Mouse (Mus musculus): ENCODE results near the gene Dmac2. TPM values are rescaled to one million over a fixed set of nuclear protein-coding genes. Genes with fewer than 3 reads are reported as not detected.
A peak's percentile ranks its signal among the peaks of the same experiment; 100 is the strongest.

The Dmac2 gene
- polyA plus RNA-seq, 1 experiment from 2014 or later = 12.4 TPM

DNA sequence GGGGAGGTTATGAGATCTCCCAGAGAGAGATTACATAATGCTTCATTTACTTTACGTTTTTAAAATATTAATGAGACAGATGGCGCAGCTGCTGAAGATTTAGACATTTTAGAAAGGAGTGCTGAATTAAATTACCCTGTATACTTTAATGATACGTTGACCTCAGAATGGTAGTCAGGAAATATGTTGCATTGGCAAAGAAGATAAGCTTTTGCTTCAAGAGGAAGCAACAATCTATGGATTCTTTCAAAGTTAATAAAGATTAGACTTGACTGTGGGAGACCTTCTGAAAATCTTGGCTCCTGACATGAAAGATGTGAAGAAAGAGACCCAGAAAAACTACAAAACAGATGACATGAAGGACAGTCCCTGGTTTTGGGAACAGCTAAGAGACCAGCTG, 25.4 kb upstream of the Dmac2 start:
- Histone ChIP-seq H3K27me3 (replicated peaks) (peaks cover 3% of the 10 kb centered on the region; the same call in 1 of the 2 replicates), H3K9me3 (replicated peaks) (no peaks in the 10 kb centered on the region), H3K4me3 (no peak overlapping the region), H3K9ac (no peak overlapping the region), H3K36me3 (no peaks in the 10 kb centered on the region), H3K4me2 (no peak overlapping the region), H3K4me1 (no peaks in the 10 kb centered on the region), H3K27ac (no peak overlapping the region)
- no peak for ATAC-seq
- WGBS (ENCODE audit: insufficient replicate concordance) = 53% methylated on average over 3 of the region's 3 CpGs

DNA sequence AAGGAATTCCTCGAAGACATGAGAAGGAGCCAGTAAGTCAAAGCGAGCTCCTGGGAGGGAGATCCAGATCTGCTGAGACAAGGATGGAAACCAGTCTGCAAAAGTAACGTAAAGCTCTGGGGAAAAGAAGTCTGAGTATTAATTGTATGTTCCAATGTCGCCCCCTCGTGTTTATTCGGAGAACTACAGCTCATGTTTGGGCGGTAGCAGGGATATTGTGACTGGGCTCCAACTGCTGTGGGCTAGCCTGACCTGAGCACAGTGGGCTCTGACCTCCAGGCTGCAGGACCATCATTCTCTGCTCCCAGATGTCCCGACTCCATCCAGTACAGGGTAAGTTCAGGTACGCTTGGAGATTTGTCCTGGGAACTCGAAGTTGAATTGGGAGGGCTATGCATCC, 19.6 kb upstream of the Dmac2 start:
- Histone ChIP-seq H3K9ac (no peak overlapping the region), H3K9me3 (replicated peaks) (no peaks in the 10 kb centered on the region), H3K36me3 (no peaks in the 10 kb centered on the region), H3K27ac (no peak overlapping the region), H3K4me2 (no peak overlapping the region), H3K4me3 (no peak overlapping the region), H3K27me3 (replicated peaks) (peaks cover 3% of the 10 kb centered on the region; the same call in 1 of the 2 replicates), H3K4me1 (no peaks in the 10 kb centered on the region)
- 10% methylated on average over 10 of the region's 10 CpGs for WGBS (ENCODE audit: insufficient replicate concordance)
- ATAC-seq = no peak

DNA sequence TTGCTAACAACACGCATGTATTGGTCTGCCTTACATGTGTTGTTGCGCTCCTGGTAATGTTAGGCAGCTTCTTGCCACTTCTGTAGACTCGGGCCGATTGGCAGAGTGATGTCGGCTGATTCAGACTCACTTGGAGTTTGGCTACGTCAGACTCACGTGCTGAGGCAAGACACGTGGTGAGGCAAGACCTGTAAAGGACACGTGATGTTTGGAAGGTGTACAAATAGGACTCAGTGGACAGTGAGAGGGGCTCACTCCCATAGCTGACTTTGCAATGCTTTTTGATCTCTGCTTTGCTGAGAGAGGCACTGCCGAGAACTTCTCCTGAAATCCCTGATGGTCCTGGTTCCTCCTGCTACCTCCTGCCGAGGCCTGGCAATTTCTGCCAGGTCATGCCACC, 18.5 kb upstream of the Dmac2 start:
- H3K9me3 ChIP-seq (replicated peaks) = no peaks in the 10 kb centered on the region
- H3K9ac ChIP-seq = no peak overlapping the region
- no peak overlapping the region for H3K4me3 ChIP-seq
- H3K27ac ChIP-seq = no peak overlapping the region
- H3K4me1 ChIP-seq = no peaks in the 10 kb centered on the region
- peaks cover 3% of the 10 kb centered on the region; the same call in 1 of the 2 replicates for H3K27me3 ChIP-seq (replicated peaks)
- WGBS (ENCODE audit: insufficient replicate concordance) = 76% methylated on average over 11 of the region's 11 CpGs
- H3K36me3 ChIP-seq = no peaks in the 10 kb centered on the region
- no peak overlapping the region for H3K4me2 ChIP-seq
- no peak for ATAC-seq

DNA sequence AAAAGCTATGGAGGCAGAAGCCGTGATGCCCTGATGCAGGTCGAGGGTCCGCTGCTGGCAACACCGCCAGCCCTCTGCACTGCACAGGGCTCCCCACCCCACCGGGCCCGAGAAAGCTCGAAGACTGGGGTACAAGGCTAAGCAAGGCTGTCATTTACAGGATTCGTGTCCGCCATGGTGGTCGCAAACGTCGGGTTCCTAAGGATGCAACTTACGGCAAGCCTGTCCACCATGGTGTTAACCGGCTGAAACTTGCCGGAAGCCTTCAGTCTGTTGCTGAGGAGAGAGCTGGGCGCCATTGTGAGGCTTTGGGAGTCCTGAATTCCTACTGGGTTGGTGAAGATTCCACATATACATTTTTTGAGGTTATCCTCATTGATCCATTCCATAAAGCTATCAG, 17.9 kb upstream of the Dmac2 start:
- no peak overlapping the region for H3K27ac ChIP-seq
- H3K9ac ChIP-seq = no peak overlapping the region
- 77% methylated on average over 16 of the region's 16 CpGs for WGBS (ENCODE audit: insufficient replicate concordance)
- H3K9me3 ChIP-seq (replicated peaks) = no peaks in the 10 kb centered on the region
- ATAC-seq = no peak
- no peaks in the 10 kb centered on the region for H3K36me3 ChIP-seq
- no peak overlapping the region for H3K4me2 ChIP-seq
- H3K4me3 ChIP-seq = no peak overlapping the region
- peaks cover 3% of the 10 kb centered on the region; the same call in 1 of the 2 replicates for H3K27me3 ChIP-seq (replicated peaks)
- no peaks in the 10 kb centered on the region for H3K4me1 ChIP-seq

DNA sequence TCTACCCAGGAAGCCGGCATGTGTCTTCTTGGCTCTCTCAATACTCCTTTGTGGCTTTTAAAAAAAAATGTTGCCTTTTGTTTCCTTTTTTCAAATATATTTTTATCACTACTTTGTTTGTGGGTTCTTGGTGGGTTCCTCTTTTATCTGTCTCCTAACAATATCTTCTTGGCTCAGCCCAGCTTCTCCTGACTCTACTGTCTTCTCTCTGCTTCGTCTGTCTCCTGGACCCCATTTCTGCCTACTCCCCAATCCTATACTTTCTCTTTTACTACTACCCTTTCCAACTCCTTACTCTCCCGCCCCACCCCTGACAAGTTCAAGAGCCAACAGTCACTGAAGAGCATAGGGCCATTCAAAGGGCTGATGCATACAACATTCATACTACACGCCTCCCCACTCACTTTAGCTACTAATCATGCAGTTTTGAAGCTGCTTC, 12.6 kb upstream of the Dmac2 start:
- Histone ChIP-seq H3K9me3 (replicated peaks) (no peaks in the 10 kb centered on the region), H3K4me3 (no peak overlapping the region), H3K27me3 (replicated peaks) (0 out of 2 replicates have a peak, but pooled peaks cover 2% of the 10 kb centered on the region), H3K4me2 (no peak overlapping the region), H3K9ac (no peak overlapping the region), H3K27ac (0 out of 2 replicates have a peak overlapping the region, but pooled peaks have one; percentile 15), H3K36me3 (no peaks in the 10 kb centered on the region), H3K4me1 (peaks cover 17% of the 10 kb centered on the region)
- ATAC-seq = no peak
- WGBS (ENCODE audit: insufficient replicate concordance) = 34% methylated on average over 4 of the region's 4 CpGs

DNA sequence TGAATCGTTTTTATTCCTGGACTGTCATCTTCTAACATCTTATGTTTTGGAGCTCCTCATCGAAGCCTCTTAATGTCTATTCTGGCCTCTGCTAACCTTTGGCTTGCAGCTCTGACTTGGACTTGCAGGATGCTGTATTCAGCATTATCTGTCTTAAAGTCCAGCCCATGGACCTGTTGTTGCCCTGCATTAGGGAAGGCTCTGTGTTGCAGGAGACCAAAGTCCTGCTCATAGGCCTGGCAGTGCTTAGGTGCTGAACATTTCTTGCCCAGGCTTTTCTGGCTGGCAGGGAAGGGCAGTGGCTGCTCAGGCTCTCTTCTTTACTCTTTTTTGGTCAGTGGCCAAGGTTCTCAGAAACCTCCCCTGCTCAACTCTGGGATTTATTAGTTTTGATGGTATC, 12.0 kb upstream of the Dmac2 start:
- no peak overlapping the region for H3K27ac ChIP-seq
- H3K4me3 ChIP-seq = no peak overlapping the region
- H3K27me3 ChIP-seq (replicated peaks) = 0 out of 2 replicates have a peak, but pooled peaks cover 5% of the 10 kb centered on the region
- 60% methylated on average over 2 of the region's 2 CpGs for WGBS (ENCODE audit: insufficient replicate concordance)
- H3K4me1 ChIP-seq = peaks cover 17% of the 10 kb centered on the region
- no peak overlapping the region for H3K9ac ChIP-seq
- ATAC-seq = no peak
- H3K36me3 ChIP-seq = no peaks in the 10 kb centered on the region
- no peak overlapping the region for H3K4me2 ChIP-seq
- no peaks in the 10 kb centered on the region for H3K9me3 ChIP-seq (replicated peaks)

DNA sequence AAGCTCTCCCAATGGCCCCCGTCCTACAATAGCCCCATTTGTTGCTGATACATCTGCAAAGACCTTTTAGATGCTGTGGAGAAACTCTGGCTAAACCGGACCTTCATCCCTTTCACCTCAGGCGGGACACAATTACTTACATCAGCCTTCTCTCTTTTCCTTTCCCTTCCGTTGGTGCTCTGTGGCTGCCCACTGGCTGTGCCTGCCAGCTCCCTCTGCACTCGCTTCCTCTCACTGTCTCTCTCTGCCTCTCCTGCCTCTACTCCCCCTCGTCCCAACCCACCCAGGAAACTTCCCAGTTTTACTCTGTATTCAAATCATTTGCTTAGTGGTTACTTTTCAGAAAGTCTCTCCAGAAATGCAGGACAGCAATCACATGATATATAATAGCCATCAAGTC, 9.2 kb upstream of the Dmac2 start:
- 31% methylated on average over 6 of the region's 6 CpGs for WGBS (ENCODE audit: insufficient replicate concordance)
- ATAC-seq = no peak
- Histone ChIP-seq H3K4me1 (peaks cover 17% of the 10 kb centered on the region), H3K9me3 (replicated peaks) (no peaks in the 10 kb centered on the region), H3K27me3 (replicated peaks) (0 out of 2 replicates have a peak, but pooled peaks cover 5% of the 10 kb centered on the region), H3K9ac (no peak overlapping the region), H3K4me3 (no peak overlapping the region), H3K36me3 (no peaks in the 10 kb centered on the region), H3K27ac (no peak overlapping the region), H3K4me2 (no peak overlapping the region)

DNA sequence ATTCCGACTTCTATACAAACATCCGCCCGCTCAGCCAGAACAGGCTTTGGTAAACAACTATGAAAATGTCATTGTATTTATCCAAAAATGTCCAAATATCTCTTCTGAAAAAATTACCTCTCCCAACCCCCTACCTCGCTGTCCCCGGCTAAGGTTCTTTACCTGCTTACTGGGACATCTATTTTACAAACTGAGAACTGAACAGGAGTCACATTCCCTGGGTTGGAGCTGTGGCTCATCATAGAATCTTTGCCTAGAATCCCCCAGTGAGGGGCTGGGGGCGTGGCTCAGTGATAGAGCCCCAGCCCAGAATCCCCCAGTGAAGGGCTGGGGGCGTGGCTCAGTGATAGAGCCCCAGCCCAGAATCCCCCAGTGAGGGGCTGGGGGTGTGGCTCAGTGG, 7.7 kb upstream of the Dmac2 start:
- H3K9me3 ChIP-seq (replicated peaks) = no peaks in the 10 kb centered on the region
- WGBS (ENCODE audit: insufficient replicate concordance) = 47% methylated on average over 7 of the region's 7 CpGs

DNA sequence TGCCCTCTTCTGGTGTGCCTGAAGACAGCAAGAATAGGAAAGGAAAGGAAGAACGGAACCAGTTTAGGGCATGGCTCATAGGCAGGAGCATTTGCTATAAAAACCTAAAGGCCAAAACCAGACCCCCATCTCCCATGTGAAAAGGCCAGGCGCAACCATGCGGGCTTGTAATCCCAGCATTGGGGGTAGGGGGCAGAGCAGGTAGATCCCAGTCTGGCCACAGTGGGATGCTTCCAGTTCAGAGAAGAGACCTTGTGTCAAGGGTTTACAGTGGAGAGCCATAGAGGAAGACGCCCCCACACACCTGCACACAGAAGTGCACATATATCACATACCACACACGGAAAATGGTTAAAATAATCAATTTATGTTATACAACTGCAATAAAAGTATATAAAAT, 5.1 kb upstream of the Dmac2 start:
- Histone ChIP-seq H3K27ac (no peak overlapping the region), H3K4me2 (no peak overlapping the region), H3K4me1 (peaks cover 24% of the 10 kb centered on the region), H3K4me3 (no peak overlapping the region), H3K9ac (no peak overlapping the region), H3K27me3 (replicated peaks) (peaks cover 5% of the 10 kb centered on the region; the same call in 1 of the 2 replicates), H3K9me3 (replicated peaks) (no peaks in the 10 kb centered on the region), H3K36me3 (no peaks in the 10 kb centered on the region)
- ATAC-seq = no peak
- WGBS (ENCODE audit: insufficient replicate concordance) = 81% methylated on average over 5 of the region's 5 CpGs

More for the DNA sequence above, 7.7 kb upstream of the Dmac2 start:
- Histone ChIP-seq H3K4me1 (peaks cover 27% of the 10 kb centered on the region), H3K27me3 (replicated peaks) (0 out of 2 replicates have a peak, but pooled peaks cover 5% of the 10 kb centered on the region), H3K9ac (no peak overlapping the region), H3K36me3 (no peaks in the 10 kb centered on the region), H3K4me2 (no peak overlapping the region), H3K4me3 (no peak overlapping the region), H3K27ac (no peak overlapping the region)
- ATAC-seq = no peak

DNA sequence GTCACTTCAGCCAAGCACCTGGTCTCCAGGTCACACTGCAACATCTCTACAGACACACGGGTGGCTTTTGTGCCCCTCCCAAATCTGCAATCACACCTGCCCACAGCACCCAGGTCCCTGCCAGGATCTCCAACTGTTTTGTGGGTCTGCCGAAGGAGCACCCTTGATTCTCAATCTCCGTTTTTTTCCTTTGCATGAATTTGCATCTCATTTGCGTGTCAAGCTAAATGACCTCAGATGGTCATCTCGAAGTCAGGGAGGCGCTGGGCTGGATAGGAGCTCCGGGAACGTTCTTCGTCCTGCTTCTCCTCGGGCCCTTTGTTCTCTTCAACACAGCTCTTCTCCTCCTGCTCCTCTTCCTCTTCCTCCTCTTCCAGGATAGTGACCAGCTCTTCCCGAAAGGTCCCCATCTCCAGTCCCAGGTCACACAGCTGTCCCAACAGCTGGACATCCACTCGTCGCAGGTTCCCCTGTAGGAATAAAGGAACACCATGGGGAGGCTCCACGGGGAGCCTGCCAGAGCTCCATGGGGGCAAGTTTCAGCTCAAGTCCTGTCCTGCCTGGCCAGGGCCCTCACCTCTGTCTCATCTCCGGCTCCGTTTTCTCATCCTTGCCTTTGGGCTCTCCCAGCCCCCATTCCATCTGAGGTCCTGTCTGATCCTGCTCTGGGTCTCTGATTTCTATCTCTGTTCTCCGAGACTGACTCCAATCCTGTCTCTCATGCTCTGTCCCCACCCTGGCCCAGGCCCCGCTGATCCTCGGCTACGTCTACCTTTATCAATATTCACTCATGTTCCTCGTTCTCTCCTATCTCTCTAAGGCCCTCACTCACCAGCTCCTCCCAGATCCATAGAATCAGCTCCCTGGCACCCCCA, 4.1 kb upstream of the Dmac2 start:
- Histone ChIP-seq H3K27me3 (replicated peaks) (peaks cover 5% of the 10 kb centered on the region; the same call in 1 of the 2 replicates), H3K4me3 (no peak overlapping the region), H3K36me3 (no peaks in the 10 kb centered on the region), H3K4me2 (no peak overlapping the region), H3K4me1 (peaks cover 26% of the 10 kb centered on the region), H3K9me3 (replicated peaks) (no peaks in the 10 kb centered on the region), H3K9ac (no peak overlapping the region), H3K27ac (no peak overlapping the region)
- WGBS (ENCODE audit: insufficient replicate concordance) = 52% methylated on average over 21 of the region's 21 CpGs
- no peak for ATAC-seq

DNA sequence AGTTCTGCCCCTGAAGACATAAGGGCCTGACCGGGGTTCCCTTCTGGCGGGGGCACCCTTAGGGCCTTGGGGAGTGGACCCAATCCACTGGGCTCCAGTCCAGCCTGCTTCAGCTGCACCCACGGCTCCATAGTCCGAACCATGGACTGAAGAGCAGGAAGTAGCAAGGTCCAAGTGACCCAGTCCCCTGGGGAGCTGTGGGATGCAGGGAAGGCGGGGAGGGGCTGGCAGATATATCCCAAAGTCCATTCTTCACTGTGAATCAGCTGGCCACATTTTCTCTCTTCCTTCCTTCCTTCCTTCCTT, 3.6 kb upstream of the Dmac2 start, which contains the start of gene Erich4:
TSS of gene Erich4 (minus strand) at position 187 of the 306 bp plus-strand sequence.
- ATAC-seq = no peak
- Histone ChIP-seq H3K9me3 (replicated peaks) (no peaks in the 10 kb centered on the region), H3K4me3 (no peak within 1 kb of the TSS), H3K27ac (no peak within 1 kb of the TSS), H3K4me1 (peaks cover 27% of the 10 kb centered on the region), H3K36me3 (no peaks in the 10 kb centered on the region), H3K27me3 (replicated peaks) (peaks cover 5% of the 10 kb centered on the region; the same call in 1 of the 2 replicates), H3K9ac (no peak within 1 kb of the TSS), H3K4me2 (no peak within 1 kb of the TSS)
- 59% methylated on average over 5 of the region's 5 CpGs for WGBS (ENCODE audit: insufficient replicate concordance)

DNA sequence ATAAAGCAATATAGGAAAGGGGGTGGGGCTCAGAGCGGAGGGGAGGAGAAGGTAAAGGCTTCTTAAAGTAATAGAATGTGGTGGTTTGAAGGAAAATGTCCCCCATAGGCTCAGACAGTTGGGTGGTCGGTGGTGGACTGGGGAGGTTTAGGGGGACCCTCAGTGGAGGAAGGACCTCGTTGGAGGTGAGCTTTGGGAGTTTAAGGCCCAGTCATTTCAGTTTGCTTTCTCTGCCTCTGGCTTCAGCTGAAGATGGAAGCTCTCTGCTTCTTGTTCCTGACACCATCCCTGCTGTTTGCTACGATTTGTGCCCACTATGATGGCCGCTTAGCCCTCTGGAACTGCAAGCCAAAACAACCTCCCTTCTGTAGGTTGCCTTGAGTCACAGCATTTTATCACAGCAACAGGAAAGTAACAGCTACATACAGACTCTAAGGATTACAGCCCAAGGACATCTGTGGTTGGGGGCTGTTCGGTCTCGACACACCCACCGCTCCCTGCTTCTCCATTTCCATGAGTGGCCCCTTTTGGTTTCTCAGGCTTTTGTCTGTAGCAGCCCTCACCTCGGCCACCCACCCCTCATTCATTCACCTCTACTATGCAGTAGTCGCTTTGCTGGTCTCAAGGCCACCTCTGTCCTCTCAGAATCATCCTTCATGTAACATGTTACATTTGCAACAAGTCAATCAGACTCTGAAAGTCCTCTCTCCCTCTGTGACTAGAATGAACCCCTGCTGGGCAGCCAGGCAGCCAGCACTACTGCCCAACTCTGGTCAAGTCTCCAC, 1.6 kb upstream of the Dmac2 start:
- no peak overlapping the region for H3K27ac ChIP-seq
- no peak overlapping the region for H3K4me2 ChIP-seq
- peaks cover 11% of the 10 kb centered on the region for H3K36me3 ChIP-seq
- no peak for ATAC-seq
- H3K27me3 ChIP-seq (replicated peaks) = no peaks in the 10 kb centered on the region; the same call in 1 of the 2 replicates
- H3K4me1 ChIP-seq = peaks cover 27% of the 10 kb centered on the region
- no peaks in the 10 kb centered on the region for H3K9me3 ChIP-seq (replicated peaks)
- H3K4me3 ChIP-seq = no peak overlapping the region
- WGBS (ENCODE audit: insufficient replicate concordance) = 65% methylated on average over 10 of the region's 10 CpGs
- no peak overlapping the region for H3K9ac ChIP-seq

Data from liver, embryonic 12.5 days (tissue).